Mouse (Mus musculus) embryonic facial prominence, embryonic 12.5 days (tissue): ENCODE data around the gene Zc3h10. TPM values are rescaled to one million over a fixed set of nuclear protein-coding genes. Genes with fewer than 3 reads are reported as not detected.

Source experiments
- ATAC-seq: fragments of 200-750 bp; cut with Nextera tagmentation; 2 replicates; pipeline ENCODE4 v1.8.0; 2017; ENCODE audit not compliant: insufficient number of reproducible peaks, insufficient read depth, low FRiP score, low TSS enrichment
- H3K27ac ChIP-seq: fragments of 300-500 bp; sonication (generic); 2 replicates; pipeline ENCODE4 v1.5.1; 2016; ENCODE audit warnings: mild to moderate bottlenecking
- H3K27me3 ChIP-seq: fragments of 300-500 bp; sonication (generic); 2 replicates; pipeline ENCODE4 v1.6.1; 2016; ENCODE audit warnings: mild to moderate bottlenecking, moderate library complexity
- H3K36me3 ChIP-seq: fragments of 300-500 bp; sonication (generic); 2 replicates; pipeline ENCODE4 v1.6.1; 2016; ENCODE audit warnings: mild to moderate bottlenecking
- H3K4me1 ChIP-seq: fragments of 300-500 bp; sonication (generic); 2 replicates; pipeline ENCODE4 v1.6.1; 2016
- H3K4me2 ChIP-seq: fragments of 300-500 bp; sonication (generic); replicated peaks from 2 replicates; pipeline ENCODE4 v1.6.1; 2016; ENCODE audit warnings: mild to moderate bottlenecking, moderate library complexity
- H3K4me3 ChIP-seq: fragments of 300-500 bp; sonication (generic); 2 replicates; pipeline ENCODE4 v1.5.1; 2016; ENCODE audit warnings: mild to moderate bottlenecking
- H3K9ac ChIP-seq: fragments of 300-500 bp; sonication (generic); 2 replicates; pipeline ENCODE4 v1.6.1; 2016; ENCODE audit warnings: mild to moderate bottlenecking, moderate library complexity
- H3K9me3 ChIP-seq: fragments of 300-500 bp; sonication (generic); 2 replicates; pipeline ENCODE4 v1.6.1; 2016; ENCODE audit warnings: mild to moderate bottlenecking, moderate library complexity
- WGBS: fragments of 180-500 bp; shearing (Covaris S2); methylation state at CpG from one replicate; pipeline ENCODE4 v1.1.7; 2016; 5-methylcytosine and 5-hydroxymethylcytosine counted together
- polyA plus RNA-seq: library from polyadenylated mRNA; unstranded; fragments of >200 nt; fragmentation: Nextera tagmentation; extraction: Ambion mirVana; gene quantifications from 2 replicates; pipeline ENCODE4 v1.2.1, GENCODE M21; 2016

Gene Zc3h10
- polyA plus RNA-seq, 1 experiment from 2014 or later: 18.8 TPM

DNA sequence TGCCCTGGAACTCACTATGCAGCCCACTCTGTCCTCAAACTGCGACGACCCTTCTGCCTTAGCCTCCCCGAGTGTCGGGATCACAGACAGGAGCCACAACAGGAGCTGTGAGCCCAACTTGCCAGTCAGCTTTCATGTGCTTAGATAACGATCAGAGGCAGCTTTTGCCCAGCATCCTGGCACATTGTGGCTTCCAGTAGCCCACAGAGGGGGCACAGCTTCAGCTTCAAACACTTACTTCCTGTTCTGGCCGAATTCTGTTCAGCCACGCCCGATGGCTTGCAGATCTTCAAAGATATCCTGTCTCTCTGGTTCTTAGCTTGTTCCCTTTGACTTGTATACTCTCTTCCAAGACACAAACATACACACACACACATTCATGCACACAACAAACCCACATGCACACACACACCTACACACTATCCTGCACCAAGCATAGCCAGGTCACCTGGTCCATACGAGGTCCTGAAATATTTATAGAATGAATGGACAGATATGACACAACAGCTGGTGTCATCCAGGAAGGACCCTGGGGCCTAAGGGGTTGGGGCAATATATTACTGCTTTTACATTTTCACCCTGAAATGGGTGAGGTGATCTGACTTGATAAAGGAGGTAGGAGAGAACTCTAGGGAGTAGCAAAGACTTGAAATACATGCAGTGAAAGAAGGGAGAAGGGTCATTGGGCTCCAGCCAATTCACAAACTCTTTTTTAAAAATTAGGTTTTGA is 42.8 kb downstream of the Zc3h10 start:
- H3K4me3 ChIP-seq: no peak overlapping the region
- no peaks in the 10 kb centered on the region for H3K9me3 ChIP-seq
- H3K27me3 ChIP-seq: no peaks in the 10 kb centered on the region
- no peaks in the 10 kb centered on the region for H3K4me1 ChIP-seq
- no peak for ATAC-seq
- no peak overlapping the region for H3K9ac ChIP-seq
- H3K36me3 ChIP-seq: no peaks in the 10 kb centered on the region
- H3K27ac ChIP-seq: no peak overlapping the region
- H3K4me2 ChIP-seq: no peak overlapping the region
- WGBS: 72% methylated on average over 9 of the region's 9 CpGs

DNA sequence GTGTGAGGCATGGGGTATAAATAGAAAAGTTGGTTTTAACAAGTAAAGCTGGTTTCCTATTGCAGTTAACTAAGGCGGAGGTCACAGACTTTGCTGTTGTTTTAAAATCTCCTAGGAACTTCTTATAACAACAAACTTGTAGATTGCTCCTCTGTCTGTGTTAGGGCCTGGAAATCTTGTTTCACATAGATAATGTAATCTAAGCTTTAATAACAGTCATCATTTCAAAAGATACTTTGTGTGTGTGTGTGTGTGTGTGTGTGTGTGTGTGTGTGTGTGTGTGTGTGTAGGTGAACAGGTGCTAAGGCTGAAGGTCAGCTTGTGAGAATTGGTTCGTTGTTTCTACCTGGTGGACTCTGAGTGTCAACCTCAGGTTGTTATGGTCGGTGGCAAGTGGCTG is 43.6 kb downstream of the Zc3h10 start:
- no peak for ATAC-seq
- Histone ChIP-seq H3K27me3 (no peaks in the 10 kb centered on the region), H3K36me3 (no peaks in the 10 kb centered on the region), H3K4me1 (0 out of 2 replicates have a peak, but pooled peaks cover 6% of the 10 kb centered on the region), H3K4me2 (no peak overlapping the region), H3K9me3 (no peaks in the 10 kb centered on the region), H3K9ac (no peak overlapping the region), H3K4me3 (no peak overlapping the region), H3K27ac (no peak overlapping the region)
- 84% methylated on average over 3 of the region's 3 CpGs for WGBS

GRCm38 (mm10) chr10:128503532-128503931 is 44.0 kb downstream of the Zc3h10 start:
- H3K9me3 ChIP-seq: no peaks in the 10 kb centered on the region
- no peaks in the 10 kb centered on the region for H3K36me3 ChIP-seq
- no peak overlapping the region for H3K9ac ChIP-seq
- H3K27ac ChIP-seq: no peak overlapping the region
- 77% methylated on average over 8 of the region's 8 CpGs for WGBS
- H3K4me1 ChIP-seq: 0 out of 2 replicates have a peak, but pooled peaks cover 6% of the 10 kb centered on the region
- no peak for ATAC-seq
- no peak overlapping the region for H3K4me2 ChIP-seq
- H3K4me3 ChIP-seq: no peak overlapping the region
- H3K27me3 ChIP-seq: no peaks in the 10 kb centered on the region

DNA sequence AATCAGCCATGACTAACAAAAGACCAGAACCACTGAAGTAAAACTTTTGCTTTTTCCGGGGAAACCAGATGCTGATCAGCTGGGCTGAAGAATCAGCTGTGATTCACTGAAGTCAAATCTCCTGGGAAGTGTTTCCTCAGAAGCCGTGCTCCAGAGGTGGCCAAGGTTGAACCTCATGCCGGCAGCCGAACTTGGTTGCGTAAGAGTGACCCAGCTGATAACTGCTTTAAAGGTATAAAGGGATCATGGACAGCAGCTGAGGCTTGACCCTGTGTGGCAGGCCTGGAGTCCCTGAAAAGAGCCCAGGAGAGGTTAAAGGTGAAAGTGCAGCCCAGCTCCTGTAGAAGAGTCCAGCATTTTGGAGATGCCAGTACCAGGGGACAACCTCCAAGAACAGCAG is 45.2 kb downstream of the Zc3h10 start:
- Histone ChIP-seq H3K9ac (no peak overlapping the region), H3K9me3 (no peaks in the 10 kb centered on the region), H3K4me2 (no peak overlapping the region), H3K36me3 (no peaks in the 10 kb centered on the region), H3K4me3 (no peak overlapping the region), H3K4me1 (0 out of 2 replicates have a peak, but pooled peaks cover 6% of the 10 kb centered on the region), H3K27ac (no peak overlapping the region), H3K27me3 (no peaks in the 10 kb centered on the region)
- 70% methylated on average over 5 of the region's 5 CpGs for WGBS
- no peak for ATAC-seq

- Histone ChIP-seq H3K9me3 (no peaks in the 10 kb centered on the region), H3K36me3 (no peaks in the 10 kb centered on the region), H3K27ac (peak overlapping the region; percentile 85), H3K27me3 (no peaks in the 10 kb centered on the region), H3K4me1 (peaks cover 13% of the 10 kb centered on the region), H3K9ac (peak overlapping the region; percentile 58), H3K4me2 (peak overlapping the region; percentile 61), H3K4me3 (peak overlapping the region; percentile 55)
- ATAC-seq: peak; percentile 17; the same call in 1 of the 2 replicates
- WGBS: 1% methylated on average over 21 of the region's 21 CpGs
Measured at GRCm38 (mm10) chr10:128499116-128499671, 48.4 kb downstream of the Zc3h10 start.

- peak within 1 kb of the TSS; percentile 85 for H3K27ac ChIP-seq
- H3K4me2 ChIP-seq: peak within 1 kb of the TSS; percentile 61
- peak; percentile 78 for ATAC-seq
- H3K4me1 ChIP-seq: peaks cover 13% of the 10 kb centered on the region
- H3K9me3 ChIP-seq: no peaks in the 10 kb centered on the region
- H3K27me3 ChIP-seq: no peaks in the 10 kb centered on the region
- WGBS: under 1% methylated on average over 27 of the region's 27 CpGs
- peak within 1 kb of the TSS; percentile 55 for H3K4me3 ChIP-seq
- no peaks in the 10 kb centered on the region for H3K36me3 ChIP-seq
- H3K9ac ChIP-seq: peak within 1 kb of the TSS; percentile 58
Measured at GRCm38 (mm10) chr10:128498590-128498989, 49.0 kb downstream of the Zc3h10 start, which contains the start of gene Myl6b. TSS of gene Myl6b (minus strand) at chr10:128498685.

DNA sequence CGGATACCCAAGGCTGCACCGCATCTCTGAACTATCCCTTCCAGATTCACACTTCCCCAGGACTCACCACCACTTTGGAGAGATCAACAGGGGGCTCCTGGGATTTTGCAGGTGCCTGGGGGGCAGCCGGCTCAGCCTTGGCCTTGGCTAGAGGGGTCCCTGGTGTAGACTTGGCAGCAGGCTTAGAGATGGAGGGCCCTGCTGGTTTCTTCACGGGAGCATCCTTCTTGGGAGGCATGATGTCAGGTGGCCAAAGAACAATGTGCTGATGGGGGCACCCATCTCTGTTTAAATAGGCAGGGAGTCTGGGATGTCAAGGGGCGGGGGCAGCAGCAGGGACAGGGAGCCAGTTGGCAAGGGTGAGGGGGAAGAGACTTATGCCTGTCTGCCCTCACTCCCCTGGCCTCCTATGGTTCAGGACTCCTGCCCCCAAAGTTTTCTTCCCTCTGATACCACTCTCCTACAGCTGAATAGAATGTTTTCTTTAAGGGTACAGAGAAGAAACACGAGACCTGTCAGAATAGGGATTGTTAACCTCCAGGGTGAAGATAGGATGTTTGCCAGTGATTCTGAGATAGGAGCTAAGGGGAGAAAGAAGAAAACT is 50.3 kb downstream of the Zc3h10 start:
- H3K9ac ChIP-seq: no peak overlapping the region
- no peak overlapping the region for H3K4me3 ChIP-seq
- no peaks in the 10 kb centered on the region for H3K9me3 ChIP-seq
- peaks cover 15% of the 10 kb centered on the region for H3K4me1 ChIP-seq
- H3K27ac ChIP-seq: no peak overlapping the region
- ATAC-seq: no peak
- H3K27me3 ChIP-seq: no peaks in the 10 kb centered on the region
- WGBS: 40% methylated on average over 6 of the region's 6 CpGs
- 0 out of 2 replicates have a peak overlapping the region, but pooled peaks have one; percentile 61 for H3K4me2 ChIP-seq
- no peaks in the 10 kb centered on the region for H3K36me3 ChIP-seq

GRCm38 (mm10) chr10:128496509-128497077 is 51.0 kb downstream of the Zc3h10 start:
- H3K4me1 ChIP-seq: peaks cover 20% of the 10 kb centered on the region
- H3K27ac ChIP-seq: no peak overlapping the region
- WGBS: 29% methylated on average over 6 of the region's 6 CpGs

GRCm38 (mm10) chr10:128495903-128496302 is 51.7 kb downstream of the Zc3h10 start:
- Histone ChIP-seq H3K4me3 (no peak overlapping the region; the same call in 1 of the 2 replicates), H3K36me3 (peaks cover 11% of the 10 kb centered on the region), H3K4me1 (peaks cover 27% of the 10 kb centered on the region), H3K9me3 (no peaks in the 10 kb centered on the region), H3K27ac (no peak overlapping the region), H3K27me3 (no peaks in the 10 kb centered on the region), H3K4me2 (no peak overlapping the region), H3K9ac (no peak overlapping the region)
- WGBS: 81% methylated on average over 4 of the region's 4 CpGs
- ATAC-seq: no peak

More at GRCm38 (mm10) chr10:128496509-128497077, 51.0 kb downstream of the Zc3h10 start:
- Histone ChIP-seq H3K4me3 (no peak overlapping the region), H3K4me2 (no peak overlapping the region), H3K9ac (no peak overlapping the region), H3K9me3 (no peaks in the 10 kb centered on the region), H3K27me3 (no peaks in the 10 kb centered on the region), H3K36me3 (peaks cover 5% of the 10 kb centered on the region)
- ATAC-seq: no peak

DNA sequence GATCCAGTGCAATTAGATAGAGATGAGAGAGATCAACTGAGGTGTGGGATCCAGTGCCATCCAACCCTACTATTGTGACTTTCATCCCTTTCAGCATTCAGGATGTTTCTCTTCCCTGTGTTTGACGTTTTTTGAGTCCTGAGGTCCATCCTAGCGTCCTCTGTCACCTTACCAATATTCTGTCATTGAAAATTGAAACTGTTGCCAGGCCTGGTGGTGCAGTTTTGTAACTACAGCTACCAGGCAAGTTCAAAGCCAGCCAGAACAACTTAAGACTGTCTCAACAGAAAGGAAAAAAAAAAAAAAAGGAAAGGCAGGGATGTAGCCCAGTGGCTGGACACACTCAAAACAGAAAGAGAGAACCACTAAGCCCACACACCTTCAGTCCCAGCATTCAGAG is 52.3 kb downstream of the Zc3h10 start:
- H3K27ac ChIP-seq: no peak overlapping the region
- H3K36me3 ChIP-seq: peaks cover 18% of the 10 kb centered on the region
- no peaks in the 10 kb centered on the region for H3K9me3 ChIP-seq
- H3K4me3 ChIP-seq: peak overlapping the region; percentile 80; the same call in 1 of the 2 replicates
- H3K9ac ChIP-seq: no peak overlapping the region
- ATAC-seq: no peak
- peaks cover 29% of the 10 kb centered on the region for H3K4me1 ChIP-seq
- H3K27me3 ChIP-seq: no peaks in the 10 kb centered on the region
- WGBS: 72% methylated on average over 2 of the region's 2 CpGs
- H3K4me2 ChIP-seq: peak overlapping the region; percentile 65

GRCm38 (mm10) chr10:128494667-128495245 is 52.8 kb downstream of the Zc3h10 start:
- Histone ChIP-seq H3K27me3 (no peaks in the 10 kb centered on the region), H3K4me3 (peak overlapping the region; percentile 80), H3K4me2 (peak overlapping the region; percentile 65), H3K9me3 (no peaks in the 10 kb centered on the region), H3K9ac (peak overlapping the region; percentile 84), H3K4me1 (peaks cover 29% of the 10 kb centered on the region), H3K36me3 (peaks cover 23% of the 10 kb centered on the region), H3K27ac (peak overlapping the region; percentile 94)
- 59% methylated on average over 11 of the region's 11 CpGs for WGBS
- no peak for ATAC-seq
